Mouse (Mus musculus) bone marrow, adult 2 months (tissue): ENCODE results near the gene Slc4a8.

Source experiments
- CTCF ChIP-seq: fragments of 200-500 bp; IDR thresholded peaks from 2 replicates; pipeline ENCODE4 v1.5.1; 2011; ENCODE audit warnings: low read length, control low read depth; ENCODE audit not compliant: control insufficient read depth, insufficient read depth
- POLR2A ChIP-seq: fragments of 200-500 bp; IDR thresholded peaks from 2 replicates; pipeline ENCODE4 v1.6.1; 2011; ENCODE audit warnings: low read depth, mild to moderate bottlenecking, control low read depth, low read length, borderline replicate concordance; ENCODE audit not compliant: control insufficient read depth

GRCm38 (mm10) chr15:100870775-100871106, 109.2 kb downstream of the Slc4a8 start:
- TF ChIP-seq CTCF (no peak), POLR2A (no peak)
